Mouse (Mus musculus) G1E (cell line): Measurements from ENCODE around the gene Ccpg1os. TPM values are rescaled to one million over a fixed set of nuclear protein-coding genes. Genes with fewer than 3 reads are reported as not detected.
A peak's percentile ranks its signal among the peaks of the same experiment; 100 is the strongest.

Source experiments
- ATAC-seq: 2 replicates; pipeline ENCODE4 v1.8.0; 2016; ENCODE audit warnings: mild to moderate bottlenecking; ENCODE audit not compliant: insufficient number of reproducible peaks, poor library complexity, low FRiP score, severe bottlenecking; ENCODE audit errors: extremely low read depth
- DNase-seq: peaks from one replicate; pipeline ENCODE4 v3.0.0; 2012; ENCODE audit warnings: low spot score
- H3K27me3 ChIP-seq: 2 replicates; pipeline ENCODE4 v1.6.1; 2012; ENCODE audit warnings: mild to moderate bottlenecking, low read length, inconsistent platforms; ENCODE audit not compliant: insufficient read depth
- H3K36me3 ChIP-seq: replicated peaks from 2 replicates; pipeline ENCODE3; 2012; ENCODE audit warnings: mild to moderate bottlenecking, inconsistent platforms
- H3K4me1 ChIP-seq: 2 replicates; pipeline ENCODE4 v1.6.1; 2012; ENCODE audit warnings: low read depth, low read length, inconsistent platforms, mixed read lengths; ENCODE audit not compliant: insufficient read depth
- H3K4me3 ChIP-seq: 2 replicates; pipeline ENCODE4 v1.5.1; 2012; ENCODE audit warnings: low read depth, mild to moderate bottlenecking, inconsistent platforms, low read length, moderate library complexity, mixed read lengths
- H3K9me3 ChIP-seq: replicated peaks from 2 replicates; pipeline ENCODE4 v1.6.1; 2012; ENCODE audit warnings: inconsistent platforms
- CTCF ChIP-seq: IDR thresholded peaks from 2 replicates; pipeline ENCODE4 v1.5.1; 2012; ENCODE audit warnings: low read depth, low read length, inconsistent platforms, mixed read lengths
- GATA1 ChIP-seq: IDR thresholded peaks from 2 replicates; pipeline ENCODE4 v1.6.1; 2012; ENCODE audit warnings: borderline replicate concordance, low read length, inconsistent platforms, mixed read lengths
- GATA2 ChIP-seq: IDR thresholded peaks from 2 replicates; pipeline ENCODE4 v1.6.1; 2012; ENCODE audit warnings: low read depth, low read length, inconsistent platforms, borderline replicate concordance
- POLR2AphosphoS5 ChIP-seq: IDR thresholded peaks from 2 replicates; pipeline ENCODE4 v1.6.1; 2012; ENCODE audit warnings: low read depth, low read length, inconsistent platforms; ENCODE audit not compliant: insufficient replicate concordance
- TAL1 ChIP-seq: conservative IDR thresholded peaks from 2 replicates; pipeline ENCODE4 v1.6.1; 2012; ENCODE audit warnings: low read depth, low read length, inconsistent platforms, mixed read lengths
- polyA plus RNA-seq: library from polyadenylated mRNA; stranded (reverse); fragments of >175 nt; gene quantifications from 2 replicates; pipeline ENCODE4 v1.2.3, GENCODE M21; 2012
- total RNA-seq, 2 experiments: library from RNA; stranded (forward) in 1 of 2; stranded (reverse) in 1 of 2; fragments of 200-1000 nt in 1 of 2; fragments of >200 nt in 1 of 2; fragmentation: Nextera tagmentation in 1 of 2; gene quantifications; 2 replicates each; pipeline ENCODE4 v1.2.3; 2014 to 2017

Ccpg1os gene
- total and polyA plus RNA-seq, 3 experiments = 1.2 to 30.3 (median 17.9) TPM

DNA sequence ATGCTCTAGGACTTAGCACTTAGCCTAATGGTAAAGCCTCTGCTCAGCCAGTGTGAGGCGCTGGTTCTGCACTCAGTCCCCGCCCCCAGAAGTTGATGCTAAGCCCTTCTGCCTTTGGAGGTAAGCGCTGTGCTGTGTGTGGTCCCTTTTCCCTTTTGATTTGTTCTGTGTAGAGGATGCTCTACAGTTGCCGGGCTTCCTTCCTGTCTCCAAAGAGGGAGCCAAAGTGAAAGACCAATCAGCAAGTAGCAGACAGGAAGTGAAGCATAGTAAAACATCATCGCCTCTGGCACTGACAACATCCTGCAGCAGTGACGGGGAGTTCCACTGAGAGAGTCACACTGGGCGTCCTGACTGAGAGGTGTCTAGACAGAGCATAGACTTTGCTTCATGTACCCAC lies 15.3 kb downstream of the Ccpg1os start:
- H3K9me3 ChIP-seq = no peaks in the 10 kb centered on the region
- no peak overlapping the region for H3K4me3 ChIP-seq
- H3K36me3 ChIP-seq = no peaks in the 10 kb centered on the region
- peaks cover 3% of the 10 kb centered on the region; the same call in 1 of the 2 replicates for H3K27me3 ChIP-seq
- no peak for ATAC-seq
- TF ChIP-seq CTCF = no peak
- no peak for TF ChIP-seq POLR2AphosphoS5
- no peak for TF ChIP-seq GATA1
- TF ChIP-seq GATA2 = no peak
- TF ChIP-seq TAL1 = no peak
- peaks cover 2% of the 10 kb centered on the region; the same call in 1 of the 2 replicates for H3K4me1 ChIP-seq
- no peak for DNase-seq

GRCm38 (mm10) chr9:72968349-72969061 lies 16.7 kb downstream of the Ccpg1os start:
- ATAC-seq (no peak), DNase-seq (no peak)
- H3K36me3 ChIP-seq = no peaks in the 10 kb centered on the region
- H3K27me3 ChIP-seq = peaks cover 3% of the 10 kb centered on the region; the same call in 1 of the 2 replicates
- H3K4me3 ChIP-seq = no peak overlapping the region
- TF ChIP-seq GATA1 (no peak), TAL1 (no peak), GATA2 (no peak), CTCF (no peak), POLR2AphosphoS5 (no peak)
- H3K9me3 ChIP-seq = no peaks in the 10 kb centered on the region
- peaks cover 2% of the 10 kb centered on the region; the same call in 1 of the 2 replicates for H3K4me1 ChIP-seq

GRCm38 (mm10) chr9:72961959-72962358 lies 23.2 kb downstream of the Ccpg1os start:
- DNase-seq (no peak), ATAC-seq (no peak)
- Histone ChIP-seq H3K9me3 (no peaks in the 10 kb centered on the region), H3K36me3 (no peaks in the 10 kb centered on the region), H3K27me3 (no peaks in the 10 kb centered on the region), H3K4me3 (no peak overlapping the region), H3K4me1 (peaks cover 37% of the 10 kb centered on the region)
- TF ChIP-seq CTCF (no peak), POLR2AphosphoS5 (no peak), GATA1 (no peak), GATA2 (no peak), TAL1 (no peak)

- DNase-seq = no peak
- no peak for ATAC-seq
- Histone ChIP-seq H3K36me3 (no peaks in the 10 kb centered on the region), H3K4me1 (peaks cover 37% of the 10 kb centered on the region), H3K9me3 (no peaks in the 10 kb centered on the region), H3K4me3 (peak overlapping the region; percentile 18; the same call in 1 of the 2 replicates), H3K27me3 (no peaks in the 10 kb centered on the region)
- TF ChIP-seq POLR2AphosphoS5 (no peak), TAL1 (no peak), GATA1 (no peak), GATA2 (no peak), CTCF (no peak)
Measured at GRCm38 (mm10) chr9:72961346-72961745, 23.8 kb downstream of the Ccpg1os start.

- Histone ChIP-seq H3K4me1 (peaks cover 37% of the 10 kb centered on the region), H3K4me3 (peak within 1 kb of the TSS; percentile 78), H3K27me3 (no peaks in the 10 kb centered on the region), H3K36me3 (no peaks in the 10 kb centered on the region), H3K9me3 (no peaks in the 10 kb centered on the region)
- DNase-seq (peak; percentile 74), ATAC-seq (peak; percentile 82)
- TF ChIP-seq CTCF (no peak), GATA2 (no peak), POLR2AphosphoS5 (no peak), GATA1 (no peak), TAL1 (no peak)
Measured at GRCm38 (mm10) chr9:72958521-72959450, 26.4 kb downstream of the Ccpg1os start, which contains the start of the genes Dyx1c1 and Gm44503. Gene Dyx1c1 (plus strand): TSS chr9:72958785. Gene Gm44503 (plus strand): TSS chr9:72958852.

DNA sequence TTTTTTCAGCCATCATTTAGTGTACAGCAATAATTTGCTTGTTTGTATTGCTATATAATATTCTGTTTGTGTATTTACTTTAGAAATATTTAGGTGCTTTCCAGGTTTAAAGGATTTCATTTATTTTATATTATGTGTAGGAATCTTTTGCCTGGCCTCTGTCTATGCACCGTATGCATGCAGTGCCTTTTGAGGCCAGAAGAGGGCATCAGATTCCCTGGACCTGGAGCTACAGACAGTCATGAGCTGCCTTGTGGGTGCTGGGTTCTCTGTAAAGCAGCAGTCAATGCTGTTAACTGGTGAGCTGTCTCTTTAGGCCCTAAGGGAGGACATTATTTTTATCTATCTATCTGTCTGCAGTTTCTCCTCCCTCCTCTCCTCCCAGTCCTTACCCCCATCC lies 29.6 kb downstream of the Ccpg1os start:
- H3K4me3 ChIP-seq = no peak overlapping the region
- DNase-seq (no peak), ATAC-seq (no peak)
- H3K9me3 ChIP-seq = no peaks in the 10 kb centered on the region
- H3K27me3 ChIP-seq = peaks cover 8% of the 10 kb centered on the region
- peaks cover 20% of the 10 kb centered on the region for H3K4me1 ChIP-seq
- no peaks in the 10 kb centered on the region for H3K36me3 ChIP-seq
- TF ChIP-seq GATA1 = no peak
- TF ChIP-seq CTCF = peak; percentile 78
- no peak for TF ChIP-seq TAL1
